Mouse (Mus musculus): ENCODE results near the gene Ppp2r1a. TPM values are rescaled to one million over a fixed set of nuclear protein-coding genes. Genes with fewer than 3 reads are reported as not detected.

Gene Ppp2r1a
- 429 and 450 TPM in 2 replicates for polyA plus RNA-seq (2014; fragmentation: Nextera tagmentation; extraction: Ambion mirVana)

DNA sequence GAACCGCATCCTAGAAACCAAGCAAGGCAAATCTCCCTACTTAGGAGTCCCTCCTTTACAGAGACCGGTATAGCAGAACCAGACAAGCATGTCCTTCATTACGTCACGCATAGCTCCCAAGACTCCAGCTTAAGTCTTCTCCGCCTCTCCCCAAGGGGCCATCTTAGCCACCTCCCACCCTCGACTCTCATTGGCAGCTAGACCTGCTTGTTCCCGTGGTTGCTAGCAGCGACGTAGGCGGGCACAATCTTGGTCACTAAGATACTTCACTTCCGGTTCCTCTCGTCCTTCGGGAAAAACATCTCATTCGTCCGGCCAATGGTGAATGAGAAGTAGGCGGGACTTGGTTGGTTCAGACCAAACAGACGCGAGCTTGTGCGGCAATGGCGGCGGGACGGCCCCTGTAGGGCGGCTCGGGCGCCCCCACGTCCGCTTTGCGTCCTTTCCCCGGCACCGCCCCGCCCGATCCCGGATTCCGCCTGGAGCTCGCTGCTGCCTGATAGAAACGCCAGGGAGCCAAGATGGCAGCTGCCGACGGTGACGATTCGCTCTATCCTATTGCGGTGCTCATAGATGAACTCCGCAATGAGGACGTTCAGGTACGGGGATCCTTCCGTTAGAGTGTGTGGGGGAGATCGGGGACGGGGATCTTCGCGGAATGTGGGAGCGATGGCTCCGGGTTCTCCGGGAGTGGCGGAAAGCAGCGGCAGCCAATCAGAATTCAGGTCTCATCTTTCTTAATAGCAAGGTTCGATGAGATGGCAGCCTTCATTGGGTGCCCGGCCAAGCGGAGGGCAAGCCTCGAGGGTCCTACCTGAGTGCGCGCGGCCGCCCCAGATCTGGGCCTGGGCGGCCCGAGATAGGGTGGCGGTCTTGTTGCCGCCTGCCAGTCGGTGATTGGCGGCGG lies at the start of gene Ppp2r1a:
Gene Ppp2r1a, plus strand, starts transcription at position 327 of the 907 bp plus-strand sequence.
- peak within 1 kb of the TSS; percentile 82 for H3K9ac ChIP-seq (replicated peaks; ENCODE audit: low read depth, low read length)
- H3K9me3 ChIP-seq (ENCODE audit: control insufficient read depth, low read depth, low read length) = no peaks in the 10 kb centered on the region
- H3K4me2 ChIP-seq (replicated peaks; ENCODE audit: low read depth, low read length) = peak within 1 kb of the TSS; percentile 75
- under 1% methylated on average over 69 of the region's 69 CpGs for WGBS
- H3K4me3 ChIP-seq (ENCODE audit: low read depth, low read length) = peak within 1 kb of the TSS; percentile 71
- no peaks in the 10 kb centered on the region for H3K36me3 ChIP-seq (ENCODE audit: control insufficient read depth, insufficient read depth, low read length)
- H3K4me1 ChIP-seq (ENCODE audit: control insufficient read depth, insufficient read depth, low read length) = peaks cover 14% of the 10 kb centered on the region
- ATAC-seq (ENCODE audit: insufficient number of reproducible peaks, insufficient read depth, low FRiP score, low read depth) = peak; percentile 98
- H3K27ac ChIP-seq (ENCODE audit: low read length) = peak within 1 kb of the TSS; percentile 92
- no peaks in the 10 kb centered on the region for H3K27me3 ChIP-seq (ENCODE audit: control insufficient read depth, insufficient read depth, low read length)

- Histone ChIP-seq H3K9me3 (ENCODE audit: control insufficient read depth, low read depth, low read length) (no peaks in the 10 kb centered on the region), H3K9ac (replicated peaks; ENCODE audit: low read depth, low read length) (no peak within 1 kb of the TSS), H3K36me3 (ENCODE audit: control insufficient read depth, insufficient read depth, low read length) (no peaks in the 10 kb centered on the region), H3K4me1 (ENCODE audit: control insufficient read depth, insufficient read depth, low read length) (no peaks in the 10 kb centered on the region), H3K4me2 (replicated peaks; ENCODE audit: low read depth, low read length) (no peak within 1 kb of the TSS), H3K4me3 (ENCODE audit: low read depth, low read length) (no peak within 1 kb of the TSS), H3K27ac (ENCODE audit: low read length) (no peak within 1 kb of the TSS), H3K27me3 (ENCODE audit: control insufficient read depth, insufficient read depth, low read length) (no peaks in the 10 kb centered on the region)
- 57% methylated on average over 2 of the region's 2 CpGs for WGBS
- no peak for ATAC-seq (ENCODE audit: insufficient number of reproducible peaks, insufficient read depth, low FRiP score, low read depth)
Measured at GRCm38 (mm10) chr17:20904991-20905390, 40.1 kb upstream of the Ppp2r1a start, which contains the start of gene Vmn1r231. Gene Vmn1r231, minus strand, starts transcription at chr17:20905091.

DNA sequence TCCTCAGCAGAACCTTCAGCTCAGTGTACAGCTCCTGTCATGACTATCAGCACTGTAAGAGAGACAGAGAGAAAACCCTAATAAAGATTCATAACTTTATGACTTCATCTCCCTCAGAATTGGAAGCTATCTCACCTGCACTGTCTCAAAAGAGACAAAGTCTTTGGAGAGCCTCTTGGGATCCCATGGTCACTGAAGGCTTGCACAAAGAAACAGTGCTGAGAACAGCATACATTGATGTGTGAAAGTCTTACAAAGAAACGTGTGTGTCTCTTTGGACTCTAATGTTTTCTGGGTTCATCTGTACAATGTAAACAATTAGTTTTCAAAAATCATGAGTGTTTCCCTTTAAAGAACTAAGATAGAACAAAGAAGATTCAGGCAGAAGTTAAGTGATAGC lies 25.5 kb upstream of the Ppp2r1a start, which contains the start of gene Vmn1r232:
Gene Vmn1r232, minus strand, starts transcription at position 101 of the 400 bp plus-strand sequence.
- 54% methylated on average over 1 of the region's 1 CpGs for WGBS

GRCm38 (mm10) chr17:20944226-20944625 lies 885 bp upstream of the Ppp2r1a start:
- Histone ChIP-seq H3K27ac (ENCODE audit: low read length) (peak overlapping the region; percentile 82), H3K4me2 (replicated peaks; ENCODE audit: low read depth, low read length) (peak overlapping the region; percentile 53), H3K9me3 (ENCODE audit: control insufficient read depth, low read depth, low read length) (no peaks in the 10 kb centered on the region), H3K4me1 (ENCODE audit: control insufficient read depth, insufficient read depth, low read length) (peaks cover 14% of the 10 kb centered on the region), H3K9ac (replicated peaks; ENCODE audit: low read depth, low read length) (peak overlapping the region; percentile 55), H3K36me3 (ENCODE audit: control insufficient read depth, insufficient read depth, low read length) (no peaks in the 10 kb centered on the region), H3K27me3 (ENCODE audit: control insufficient read depth, insufficient read depth, low read length) (no peaks in the 10 kb centered on the region), H3K4me3 (ENCODE audit: low read depth, low read length) (peak overlapping the region; percentile 71)
- no peak for ATAC-seq (ENCODE audit: insufficient number of reproducible peaks, insufficient read depth, low FRiP score, low read depth)
- WGBS = 47% methylated on average over 3 of the region's 3 CpGs

More for the DNA sequence above, 25.5 kb upstream of the Ppp2r1a start, which contains the start of gene Vmn1r232:
- H3K4me2 ChIP-seq (replicated peaks; ENCODE audit: low read depth, low read length) = no peak within 1 kb of the TSS
- H3K9ac ChIP-seq (replicated peaks; ENCODE audit: low read depth, low read length) = no peak within 1 kb of the TSS
- H3K4me1 ChIP-seq (ENCODE audit: control insufficient read depth, insufficient read depth, low read length) = no peaks in the 10 kb centered on the region
- no peak within 1 kb of the TSS for H3K4me3 ChIP-seq (ENCODE audit: low read depth, low read length)
- no peaks in the 10 kb centered on the region for H3K9me3 ChIP-seq (ENCODE audit: control insufficient read depth, low read depth, low read length)
- H3K27ac ChIP-seq (ENCODE audit: low read length) = no peak within 1 kb of the TSS
- ATAC-seq (ENCODE audit: insufficient number of reproducible peaks, insufficient read depth, low FRiP score, low read depth) = no peak
- H3K27me3 ChIP-seq (ENCODE audit: control insufficient read depth, insufficient read depth, low read length) = no peaks in the 10 kb centered on the region
- H3K36me3 ChIP-seq (ENCODE audit: control insufficient read depth, insufficient read depth, low read length) = no peaks in the 10 kb centered on the region

GRCm38 (mm10) chr17:20946026-20946565 lies 985 bp downstream of the Ppp2r1a start:
- ATAC-seq (ENCODE audit: insufficient number of reproducible peaks, insufficient read depth, low FRiP score, low read depth) = no peak
- Histone ChIP-seq H3K4me2 (replicated peaks; ENCODE audit: low read depth, low read length) (peak overlapping the region; percentile 75), H3K9me3 (ENCODE audit: control insufficient read depth, low read depth, low read length) (no peaks in the 10 kb centered on the region), H3K9ac (replicated peaks; ENCODE audit: low read depth, low read length) (peak overlapping the region; percentile 82), H3K27me3 (ENCODE audit: control insufficient read depth, insufficient read depth, low read length) (no peaks in the 10 kb centered on the region), H3K4me1 (ENCODE audit: control insufficient read depth, insufficient read depth, low read length) (peaks cover 14% of the 10 kb centered on the region), H3K36me3 (ENCODE audit: control insufficient read depth, insufficient read depth, low read length) (no peaks in the 10 kb centered on the region), H3K4me3 (ENCODE audit: low read depth, low read length) (peak overlapping the region; percentile 71), H3K27ac (ENCODE audit: low read length) (peak overlapping the region; percentile 92)
- under 1% methylated on average over 13 of the region's 13 CpGs for WGBS

DNA sequence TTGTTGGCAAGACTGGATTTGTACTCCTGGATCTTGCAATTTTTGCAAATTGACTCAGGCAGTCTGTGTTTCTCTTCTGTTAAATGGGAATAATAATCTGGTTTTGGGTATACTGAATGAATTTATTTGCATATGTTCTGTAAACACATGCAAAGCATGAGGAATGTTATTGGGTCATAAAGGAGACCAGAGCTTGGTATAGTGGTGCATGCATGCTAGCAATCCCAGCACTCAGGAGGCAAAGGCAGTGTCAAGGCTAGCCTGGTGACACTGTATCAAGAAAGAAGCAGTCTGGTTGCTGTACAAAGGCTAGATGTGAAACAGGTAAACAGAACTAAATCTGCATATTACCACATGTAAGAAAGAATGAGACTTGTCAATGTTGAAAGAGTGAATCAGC lies 1.5 kb downstream of the Ppp2r1a start:
- peak overlapping the region; percentile 71 for H3K4me3 ChIP-seq (ENCODE audit: low read depth, low read length)
- H3K36me3 ChIP-seq (ENCODE audit: control insufficient read depth, insufficient read depth, low read length) = no peaks in the 10 kb centered on the region
- peaks cover 14% of the 10 kb centered on the region for H3K4me1 ChIP-seq (ENCODE audit: control insufficient read depth, insufficient read depth, low read length)
- peak overlapping the region; percentile 75 for H3K4me2 ChIP-seq (replicated peaks; ENCODE audit: low read depth, low read length)
- H3K9me3 ChIP-seq (ENCODE audit: control insufficient read depth, low read depth, low read length) = no peaks in the 10 kb centered on the region
- no peaks in the 10 kb centered on the region for H3K27me3 ChIP-seq (ENCODE audit: control insufficient read depth, insufficient read depth, low read length)
- peak overlapping the region; percentile 82 for H3K9ac ChIP-seq (replicated peaks; ENCODE audit: low read depth, low read length)
- ATAC-seq (ENCODE audit: insufficient number of reproducible peaks, insufficient read depth, low FRiP score, low read depth) = no peak
- H3K27ac ChIP-seq (ENCODE audit: low read length) = no peak overlapping the region

- ATAC-seq (ENCODE audit: insufficient number of reproducible peaks, insufficient read depth, low FRiP score, low read depth) = no peak
- Histone ChIP-seq H3K36me3 (ENCODE audit: control insufficient read depth, insufficient read depth, low read length) (peaks cover 97% of the 10 kb centered on the region), H3K4me1 (ENCODE audit: control insufficient read depth, insufficient read depth, low read length) (no peaks in the 10 kb centered on the region), H3K27ac (ENCODE audit: low read length) (no peak overlapping the region), H3K4me3 (ENCODE audit: low read depth, low read length) (no peak overlapping the region), H3K9me3 (ENCODE audit: control insufficient read depth, low read depth, low read length) (no peaks in the 10 kb centered on the region), H3K9ac (replicated peaks; ENCODE audit: low read depth, low read length) (no peak overlapping the region), H3K27me3 (ENCODE audit: control insufficient read depth, insufficient read depth, low read length) (no peaks in the 10 kb centered on the region), H3K4me2 (replicated peaks; ENCODE audit: low read depth, low read length) (no peak overlapping the region)
- WGBS = 94% methylated on average over 5 of the region's 5 CpGs
Measured at GRCm38 (mm10) chr17:20960386-20960785, 15.3 kb downstream of the Ppp2r1a start.

DNA sequence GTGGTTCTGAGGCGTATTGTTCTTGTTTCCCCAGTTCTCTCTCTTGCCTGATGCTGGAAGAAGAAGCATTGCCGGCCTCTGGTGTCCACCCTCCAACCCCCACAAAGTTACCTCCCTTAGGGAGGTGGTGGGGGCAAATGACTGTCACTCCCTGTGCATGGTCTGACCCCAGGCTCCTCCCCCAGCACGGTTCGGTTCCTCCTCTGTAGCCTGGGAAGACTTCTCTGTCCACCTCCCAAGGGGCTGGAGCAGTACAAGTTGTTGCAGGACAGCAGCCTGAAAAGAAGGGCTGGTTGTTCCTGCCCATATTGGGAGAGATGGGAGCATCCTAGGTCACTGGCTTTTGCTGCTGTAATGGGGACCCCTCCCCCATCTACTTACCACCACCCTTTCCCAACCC lies 20.3 kb downstream of the Ppp2r1a start:
- peaks cover 71% of the 10 kb centered on the region for H3K36me3 ChIP-seq (ENCODE audit: control insufficient read depth, insufficient read depth, low read length)
- no peaks in the 10 kb centered on the region for H3K27me3 ChIP-seq (ENCODE audit: control insufficient read depth, insufficient read depth, low read length)
- no peak overlapping the region for H3K4me3 ChIP-seq (ENCODE audit: low read depth, low read length)
- H3K9ac ChIP-seq (replicated peaks; ENCODE audit: low read depth, low read length) = no peak overlapping the region
- no peak for ATAC-seq (ENCODE audit: insufficient number of reproducible peaks, insufficient read depth, low FRiP score, low read depth)
- no peak overlapping the region for H3K27ac ChIP-seq (ENCODE audit: low read length)
- WGBS = 90% methylated on average over 4 of the region's 4 CpGs
- H3K4me2 ChIP-seq (replicated peaks; ENCODE audit: low read depth, low read length) = no peak overlapping the region
- H3K4me1 ChIP-seq (ENCODE audit: control insufficient read depth, insufficient read depth, low read length) = no peaks in the 10 kb centered on the region
- no peaks in the 10 kb centered on the region for H3K9me3 ChIP-seq (ENCODE audit: control insufficient read depth, low read depth, low read length)
